Mouse (Mus musculus): ENCODE measurements at regions not wholly inside any gene's neighbourhood (a gene's known extent, or its start where the extent isn't known, plus 50 kb on each side); places are given as distances from the start of the nearest gene placed in this dataset.

GRCm38 (mm10) chr13:37718364-37718763 is 59.8 kb upstream of the Rreb1 start:
- H3K4me2 ChIP-seq = no peak overlapping the region
- H3K27me3 ChIP-seq (replicated peaks) = no peaks in the 10 kb centered on the region
- no peak overlapping the region for H3K27ac ChIP-seq
- 81% methylated on average over 4 of the region's 4 CpGs for WGBS
- no peaks in the 10 kb centered on the region for H3K4me1 ChIP-seq
- H3K4me3 ChIP-seq = no peak overlapping the region
- no peaks in the 10 kb centered on the region for H3K36me3 ChIP-seq (replicated peaks)
- no peaks in the 10 kb centered on the region for H3K9me3 ChIP-seq
- no peak for ATAC-seq (replicated peaks)
- H3K9ac ChIP-seq = no peak overlapping the region

All from midbrain, embryonic 15.5 days (tissue).